Mouse (Mus musculus) layer of hippocampus, postnatal 14 days (tissue): Measurements from ENCODE around the gene Slc6a6. TPM values are rescaled to one million over a fixed set of nuclear protein-coding genes. Genes with fewer than 3 reads are reported as not detected.

ENCODE experiments used
- DNase-seq, 2 experiments: peaks; one replicate each; pipeline ENCODE4 v3.0.0; 2021 to 2022; ENCODE audit warnings: low spot score in 2 of 2, mixed read lengths in 1 of 2
- total RNA-seq, 2 experiments: library from RNA; stranded (reverse); gene quantifications; 2 replicates each; pipeline ENCODE4 v1.2.3; 2021

Slc6a6 gene
- total RNA-seq, 2 experiments from 2014 or later = 149 to 151 TPM

- no peak for DNase-seq
Measured at GRCm38 (mm10) chr6:91762051-91762742, 78.3 kb downstream of the Slc6a6 start.

- no peak for DNase-seq
Measured at GRCm38 (mm10) chr6:91767550-91767949, 83.7 kb downstream of the Slc6a6 start.

- DNase-seq = no peak
Measured at GRCm38 (mm10) chr6:91773951-91774350, 90.1 kb downstream of the Slc6a6 start.

GRCm38 (mm10) chr6:91776543-91776942, 92.7 kb downstream of the Slc6a6 start:
- peak; percentile 49 to 54 for DNase-seq

- no peak for DNase-seq
Measured at GRCm38 (mm10) chr6:91779206-91779605, 95.4 kb downstream of the Slc6a6 start.

DNA sequence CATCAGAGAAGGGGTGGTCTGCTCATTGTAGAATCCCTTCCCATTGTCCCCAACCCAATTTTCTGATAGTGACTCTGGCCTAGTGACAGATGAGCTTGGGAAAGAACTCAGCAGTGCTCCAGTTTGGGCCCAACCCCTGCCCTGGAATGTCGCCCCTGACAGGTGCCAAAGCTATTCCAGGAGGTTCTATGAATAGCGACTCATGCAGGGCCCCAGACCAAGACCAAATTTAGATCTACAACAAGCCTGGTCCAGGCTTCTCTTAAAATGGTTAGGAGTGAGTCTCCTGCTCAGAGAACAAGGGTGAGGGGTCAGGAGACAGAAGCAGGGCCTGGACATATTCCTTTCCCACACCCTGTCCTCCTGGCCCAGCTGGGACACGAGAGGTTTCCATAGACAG, 101.2 kb downstream of the Slc6a6 start:
- no peak for DNase-seq

DNA sequence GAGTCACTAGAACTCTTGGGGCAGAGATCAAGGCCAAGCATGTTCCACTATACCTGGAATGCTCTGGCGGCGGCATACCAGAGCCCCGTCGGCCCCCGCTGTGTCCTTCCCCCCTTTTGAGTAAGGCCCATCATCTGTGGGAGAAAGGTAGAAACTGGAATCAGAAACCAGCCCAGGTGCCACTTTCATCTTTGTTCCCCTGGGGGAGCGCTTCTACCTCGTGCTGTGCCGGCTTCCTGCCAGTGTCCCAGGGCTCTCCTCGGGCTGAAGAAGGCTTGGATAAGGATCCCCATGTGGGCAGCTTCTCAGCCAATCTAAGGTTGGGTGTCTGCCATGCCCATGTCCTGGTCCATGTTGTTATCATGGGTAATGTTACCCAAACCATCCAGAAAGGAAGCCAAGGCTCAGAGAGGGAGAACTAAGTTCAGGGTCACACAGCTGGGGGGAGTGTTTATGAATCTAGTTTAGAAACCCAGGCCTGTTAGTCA, 104.5 kb downstream of the Slc6a6 start:
- no peak for DNase-seq

- no peak for DNase-seq
Measured at GRCm38 (mm10) chr6:91795640-91796039, 111.8 kb downstream of the Slc6a6 start.

GRCm38 (mm10) chr6:91796064-91796463, 112.2 kb downstream of the Slc6a6 start:
- no peak for DNase-seq

- DNase-seq = no peak
Measured at GRCm38 (mm10) chr6:91796736-91797135, 112.9 kb downstream of the Slc6a6 start.

- peak; percentile 23 to 26 for DNase-seq
Measured at GRCm38 (mm10) chr6:91798496-91798895, 114.6 kb downstream of the Slc6a6 start.

DNA sequence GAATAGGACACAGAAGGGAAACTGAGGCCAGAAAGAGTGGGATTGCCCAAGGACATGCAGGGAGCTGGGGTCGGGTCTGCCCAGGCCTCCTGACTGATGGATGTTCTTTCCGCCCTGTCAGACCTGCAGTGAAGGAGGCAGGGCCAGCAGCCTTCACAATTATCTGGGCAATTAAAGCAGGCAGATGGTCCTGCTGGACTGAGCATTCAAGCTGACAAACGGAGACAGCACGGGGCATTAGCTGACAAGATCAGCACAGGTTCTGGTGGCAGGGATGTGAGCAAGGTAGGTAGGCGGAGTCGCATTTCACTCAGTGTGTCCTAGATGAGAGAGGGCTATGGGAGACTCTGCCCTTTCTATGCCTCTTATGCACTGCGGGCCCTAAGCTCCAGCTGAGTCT, 120.3 kb downstream of the Slc6a6 start:
- no peak for DNase-seq

GRCm38 (mm10) chr6:91807169-91807568, 123.3 kb downstream of the Slc6a6 start:
- DNase-seq = no peak

- DNase-seq = no peak
Measured at GRCm38 (mm10) chr6:91808022-91808421, 124.2 kb downstream of the Slc6a6 start.

Other genes with a start within 250 kb of the Slc6a6 start
- gene Chchd4, start 210.5 kb upstream of the Slc6a6 start, total RNA-seq = 10 to 100 TPM; 17.5 to 17.6 TPM
- gene Tmem43, start 210.3 kb upstream of the Slc6a6 start, total RNA-seq = 10 to 100 TPM; 25.3 to 27.3 TPM
- 10 to 100 TPM; 11.8 to 13.0 TPM for gene Xpc, start 168.2 kb upstream of the Slc6a6 start, total RNA-seq
- gene Lsm3, start 168.1 kb upstream of the Slc6a6 start, total RNA-seq = 10 to 100 TPM; 39.5 to 41.7 TPM
- gene Grip2, start 143.2 kb downstream of the Slc6a6 start, total RNA-seq = 1 to 10 TPM; 7.9 to 9.6 TPM
- 10 to 100 TPM; 21.6 to 25.3 TPM for gene Ccdc174, start 194.0 kb downstream of the Slc6a6 start, total RNA-seq
- 1 to 10 TPM; 1.9 to 3.0 TPM for gene 4930590J08Rik, start 218.8 kb downstream of the Slc6a6 start, total RNA-seq